Mouse (Mus musculus): Measurements from ENCODE around the gene Dusp7. TPM values are rescaled to one million over a fixed set of nuclear protein-coding genes. Genes with fewer than 3 reads are reported as not detected.

The Dusp7 gene
- total and polyA plus RNA-seq, 3 experiments = 5.5 to 12.2 TPM; not detected in 1

DNA sequence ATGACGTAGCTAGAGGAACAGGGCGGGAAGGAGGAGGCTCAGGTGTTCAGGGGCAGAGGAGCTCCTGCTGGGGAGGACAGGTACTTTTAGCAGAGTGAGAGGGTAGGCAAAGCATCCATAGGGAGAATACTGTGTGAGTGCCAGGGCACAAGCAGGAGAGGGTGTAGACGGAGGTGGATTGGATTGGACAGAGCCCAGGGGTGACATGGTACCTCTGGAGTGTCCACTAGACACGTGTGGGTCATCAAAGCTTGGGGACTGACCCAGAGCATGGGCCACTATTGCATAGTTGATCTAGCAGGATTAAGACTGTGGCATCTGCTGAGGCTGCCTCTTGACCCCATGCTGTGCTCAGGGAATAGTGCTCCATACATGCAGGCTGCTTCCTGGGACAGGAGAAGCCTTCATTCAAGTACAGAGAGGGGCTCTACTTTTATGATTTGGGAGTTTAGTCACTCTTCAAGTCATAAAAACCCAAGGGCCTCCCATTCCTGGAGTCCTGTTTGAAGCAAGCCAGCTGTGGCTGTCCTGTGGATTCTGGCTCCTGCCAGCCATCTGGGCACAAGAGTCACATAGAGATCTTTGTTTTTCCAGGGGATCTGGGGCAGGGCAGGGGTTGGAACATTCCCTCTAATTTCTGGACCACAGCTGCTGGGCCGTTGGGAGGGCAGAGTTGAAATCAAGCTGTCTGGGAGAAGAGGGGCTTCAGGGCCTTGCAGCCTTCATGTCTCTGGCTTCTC, 39.5 kb upstream of the Dusp7 start:
- no peaks in the 10 kb centered on the region for H3K27me3 ChIP-seq (ENCODE audit: control insufficient read depth in 1 of 2, insufficient read depth in 2 of 2, low read length in 2 of 2)
- no peaks in the 10 kb centered on the region for H3K4me1 ChIP-seq (ENCODE audit: control insufficient read depth in 1 of 2, insufficient read depth in 2 of 2, low read length in 2 of 2)
- H3K79me2 ChIP-seq (ENCODE audit: control insufficient read depth, insufficient read depth, low read length, poor library complexity) = no peaks in the 10 kb centered on the region
- H3K36me3 ChIP-seq (ENCODE audit: control insufficient read depth in 1 of 2, insufficient read depth in 2 of 2, low read length in 2 of 2) = no peaks in the 10 kb centered on the region
- no peak for DNase-seq (ENCODE audit: low read depth, low spot score)
- TF ChIP-seq JUND (IDR thresholded peaks at IDR 0.05; ENCODE audit: low read depth, low read length) = no peak
- no peak for TF ChIP-seq POLR2A (IDR thresholded peaks at IDR 0.05; ENCODE audit: control insufficient read depth in 1 of 2, insufficient read depth in 1 of 2, low read depth in 1 of 2, low read length in 2 of 2, poor library complexity in 1 of 2)
- no peak for TF ChIP-seq USF2 (IDR thresholded peaks at IDR 0.05; ENCODE audit: borderline replicate concordance in 1 of 2, insufficient read depth in 1 of 2, low read depth in 1 of 2, low read length in 2 of 2)
- H3K27ac ChIP-seq (ENCODE audit: control insufficient read depth, low read depth, low read length) = no peak overlapping the region
- H3K9ac ChIP-seq (ENCODE audit: control insufficient read depth, low read depth, low read length, poor library complexity, severe bottlenecking) = no peak overlapping the region
- no peaks in the 10 kb centered on the region for H3K9me3 ChIP-seq (replicated peaks; ENCODE audit: insufficient read depth, low read length)
- no peak overlapping the region for H3K4me3 ChIP-seq (ENCODE audit: control insufficient read depth in 1 of 2, insufficient read depth in 1 of 2, low read depth in 2 of 2, low read length in 2 of 2)

DNA sequence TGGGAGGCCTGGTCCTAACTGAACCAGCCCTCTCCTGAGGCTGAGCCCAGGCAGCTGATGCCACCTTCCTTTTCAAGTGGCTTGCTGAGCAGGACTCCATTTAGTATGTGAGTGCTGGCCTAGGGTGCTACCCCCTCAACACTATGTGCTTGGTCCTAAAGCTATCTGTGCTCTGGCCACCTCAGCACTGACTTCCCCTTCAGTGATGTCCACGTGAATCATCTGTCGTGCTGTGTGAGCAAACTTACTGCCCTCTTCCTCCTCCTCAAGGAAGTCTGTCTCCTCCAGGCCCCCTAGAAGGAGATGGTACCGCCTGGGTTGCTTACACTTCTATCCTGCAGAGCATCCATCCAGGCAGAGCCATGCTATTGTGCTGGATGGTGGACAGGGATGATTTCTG, 35.7 kb upstream of the Dusp7 start:
- Histone ChIP-seq H3K36me3 (ENCODE audit: control insufficient read depth in 1 of 2, insufficient read depth in 2 of 2, low read length in 2 of 2) (no peaks in the 10 kb centered on the region), H3K27ac (ENCODE audit: control insufficient read depth, low read depth, low read length) (no peak overlapping the region)
- no peak for DNase-seq (ENCODE audit: low read depth, low spot score)

DNA sequence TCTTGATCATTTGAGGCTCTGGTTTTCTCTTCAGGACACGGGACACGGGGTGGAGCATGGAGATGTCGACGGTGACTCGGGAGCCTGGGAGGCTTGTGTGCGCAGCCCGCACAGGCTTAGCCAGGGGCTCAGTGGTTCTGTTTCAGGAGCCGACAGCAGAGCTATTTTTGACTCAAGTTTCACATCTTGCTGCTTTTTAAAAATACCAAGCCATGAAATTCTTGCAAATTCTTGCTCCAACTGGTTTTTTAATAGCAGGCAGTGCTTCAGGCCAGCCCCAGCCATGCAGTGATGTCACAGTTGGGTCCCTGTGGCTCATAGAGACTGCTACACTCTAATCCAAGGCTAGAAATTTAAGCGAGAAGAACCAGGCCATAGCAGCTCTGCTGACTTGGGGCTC, 30.8 kb upstream of the Dusp7 start:
- no peaks in the 10 kb centered on the region for H3K9me3 ChIP-seq (replicated peaks; ENCODE audit: insufficient read depth, low read length)
- TF ChIP-seq CTCF (IDR thresholded peaks at IDR 0.05 in 2 of 3, conservative IDR thresholded peaks at IDR 0.05 in 1 of 3; ENCODE audit: control insufficient read depth in 1 of 3, insufficient read depth in 1 of 3, low read depth in 2 of 3, low read length in 3 of 3, poor library complexity in 1 of 3, severe bottlenecking in 1 of 3) (no peak), ZMIZ1 (IDR thresholded peaks at IDR 0.05; ENCODE audit: low read depth, low read length) (no peak), ELF1 (IDR thresholded peaks at IDR 0.05; ENCODE audit: low read depth, low read length) (no peak), MAFK (IDR thresholded peaks at IDR 0.05; ENCODE audit: borderline replicate concordance, low read depth, low read length) (no peak), KAT2A (conservative IDR thresholded peaks at IDR 0.05; ENCODE audit: low read depth, low read length) (no peak), CHD1 (IDR thresholded peaks at IDR 0.05; ENCODE audit: low read depth, low read length) (no peak), SMC3 (IDR thresholded peaks at IDR 0.05; ENCODE audit: low read depth, low read length) (no peak), GATA1 (IDR thresholded peaks at IDR 0.05; ENCODE audit: low read depth, low read length) (no peak), BHLHE40 (IDR thresholded peaks at IDR 0.05; ENCODE audit: borderline replicate concordance, low read depth, low read length) (no peak), CHD2 (IDR thresholded peaks at IDR 0.05; ENCODE audit: low read length) (no peak), JUND (IDR thresholded peaks at IDR 0.05; ENCODE audit: low read depth, low read length) (no peak), MXI1 (IDR thresholded peaks at IDR 0.05; ENCODE audit: low read depth, low read length) (no peak)
- H3K36me3 ChIP-seq (ENCODE audit: control insufficient read depth in 1 of 2, insufficient read depth in 2 of 2, low read length in 2 of 2) = no peaks in the 10 kb centered on the region
- no peak overlapping the region for H3K9ac ChIP-seq (ENCODE audit: control insufficient read depth, low read depth, low read length, poor library complexity, severe bottlenecking)
- no peak overlapping the region for H3K27ac ChIP-seq (ENCODE audit: control insufficient read depth, low read depth, low read length)
- no peaks in the 10 kb centered on the region for H3K4me1 ChIP-seq (ENCODE audit: control insufficient read depth in 1 of 2, insufficient read depth in 2 of 2, low read length in 2 of 2)
- no peaks in the 10 kb centered on the region for H3K27me3 ChIP-seq (ENCODE audit: control insufficient read depth in 1 of 2, insufficient read depth in 2 of 2, low read length in 2 of 2)
- no peaks in the 10 kb centered on the region for H3K79me2 ChIP-seq (ENCODE audit: control insufficient read depth, insufficient read depth, low read length, poor library complexity)
- no peak overlapping the region for H3K4me3 ChIP-seq (ENCODE audit: control insufficient read depth in 1 of 2, insufficient read depth in 1 of 2, low read depth in 2 of 2, low read length in 2 of 2)
- no peak for DNase-seq (ENCODE audit: low read depth, low spot score)

More for the DNA sequence above, 35.7 kb upstream of the Dusp7 start:
- Histone ChIP-seq H3K79me2 (ENCODE audit: control insufficient read depth, insufficient read depth, low read length, poor library complexity) (no peaks in the 10 kb centered on the region), H3K9me3 (replicated peaks; ENCODE audit: insufficient read depth, low read length) (no peaks in the 10 kb centered on the region), H3K27me3 (ENCODE audit: control insufficient read depth in 1 of 2, insufficient read depth in 2 of 2, low read length in 2 of 2) (no peaks in the 10 kb centered on the region), H3K9ac (ENCODE audit: control insufficient read depth, low read depth, low read length, poor library complexity, severe bottlenecking) (no peak overlapping the region), H3K4me3 (ENCODE audit: control insufficient read depth in 1 of 2, insufficient read depth in 1 of 2, low read depth in 2 of 2, low read length in 2 of 2) (no peak overlapping the region), H3K4me1 (ENCODE audit: control insufficient read depth in 1 of 2, insufficient read depth in 2 of 2, low read length in 2 of 2) (no peaks in the 10 kb centered on the region)
- TF ChIP-seq GABPA (IDR thresholded peaks at IDR 0.05; ENCODE audit: low read depth, low read length) (no peak), NRF1 (IDR thresholded peaks at IDR 0.05; ENCODE audit: insufficient read depth, low read depth, low read length, poor library complexity, severe bottlenecking) (no peak), NELFE (IDR thresholded peaks at IDR 0.05; ENCODE audit: low read depth, low read length) (no peak), CHD2 (IDR thresholded peaks at IDR 0.05; ENCODE audit: low read length) (no peak), MEF2A (IDR thresholded peaks at IDR 0.05; ENCODE audit: extremely low read depth, insufficient replicate concordance, low read depth, low read length, poor library complexity, severe bottlenecking) (no peak), RCOR1 (IDR thresholded peaks at IDR 0.05; ENCODE audit: low read depth, low read length) (no peak), TCF12 (IDR thresholded peaks at IDR 0.05; ENCODE audit: low read depth, low read length) (no peak), ZNF384 (IDR thresholded peaks at IDR 0.05; ENCODE audit: low read depth, low read length) (no peak), UBTF (IDR thresholded peaks at IDR 0.05; ENCODE audit: borderline replicate concordance, insufficient read depth, low read depth, low read length) (no peak), JUND (IDR thresholded peaks at IDR 0.05; ENCODE audit: low read depth, low read length) (no peak), POLR2AphosphoS2 (IDR thresholded peaks at IDR 0.05; ENCODE audit: low read length) (no peak), MAZ (IDR thresholded peaks at IDR 0.05; ENCODE audit: low read depth, low read length) (no peak), SIN3A (IDR thresholded peaks at IDR 0.05; ENCODE audit: low read length) (no peak), TBP (IDR thresholded peaks at IDR 0.05; ENCODE audit: low read depth, low read length) (no peak), USF1 (IDR thresholded peaks at IDR 0.05; ENCODE audit: low read depth, low read length) (no peak), CTCF (IDR thresholded peaks at IDR 0.05 in 2 of 3, conservative IDR thresholded peaks at IDR 0.05 in 1 of 3; ENCODE audit: control insufficient read depth in 1 of 3, insufficient read depth in 1 of 3, low read depth in 2 of 3, low read length in 3 of 3, poor library complexity in 1 of 3, severe bottlenecking in 1 of 3) (no peak), E2F4 (IDR thresholded peaks at IDR 0.05; ENCODE audit: borderline replicate concordance, low read depth, low read length) (no peak)
